Mouse (Mus musculus) telencephalon, adult 2 months (tissue): ENCODE data around the gene Tmem242.
"Not testable (repeated sequence)": the region's sequence is repeated elsewhere in the genome, so short reads cannot be mapped to it uniquely, and the experiment has no call there.

ENCODE experiments used
- DNase-seq: peaks from one replicate; pipeline ENCODE4 v3.0.0-alpha.2; 2011; ENCODE audit warnings: low read depth, low spot score

The Tmem242 gene

DNA sequence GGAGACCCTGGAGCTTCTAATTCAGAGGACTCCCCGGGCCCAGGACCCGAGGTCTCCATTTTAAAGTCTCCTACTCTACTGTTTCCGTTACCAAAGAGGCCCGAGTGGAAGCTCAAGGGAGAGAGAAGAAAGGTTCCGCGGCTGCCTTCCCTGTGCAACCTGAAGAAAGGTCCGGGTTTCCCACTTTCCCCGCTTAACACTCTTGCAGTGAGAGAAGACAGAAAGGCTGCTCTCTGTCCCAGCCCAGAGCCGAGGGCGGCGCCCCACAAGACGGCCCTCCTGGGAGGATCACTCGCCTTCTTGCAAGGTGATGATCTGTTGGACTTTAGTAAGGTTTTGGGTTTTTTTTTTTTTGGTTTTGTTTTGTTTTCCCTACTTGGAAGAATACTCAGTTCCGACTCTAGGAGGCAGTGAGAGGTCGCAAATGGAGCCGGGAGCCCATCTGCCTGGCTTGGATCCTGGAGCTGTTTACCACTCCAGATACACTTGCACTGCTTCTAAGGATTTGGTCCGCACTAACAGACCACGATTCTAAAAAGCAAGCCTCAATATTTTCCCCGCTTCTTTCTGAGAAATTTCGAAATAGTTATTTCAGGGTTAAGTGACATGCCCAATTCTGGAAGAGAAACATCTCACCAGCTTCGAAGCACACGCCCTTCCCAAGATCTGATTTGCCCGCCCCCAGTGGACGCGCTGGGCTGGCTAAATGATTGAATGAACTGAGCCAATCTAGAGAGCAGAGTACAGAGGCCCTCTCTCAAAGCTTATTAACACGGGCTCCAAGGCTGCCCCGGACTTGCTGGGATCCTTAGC lies at the start of gene Tmem242:
TSS of gene Tmem242 (minus strand) at position 101 of the 813 bp plus-strand sequence.
- DNase-seq, result peak; percentile 91

DNA sequence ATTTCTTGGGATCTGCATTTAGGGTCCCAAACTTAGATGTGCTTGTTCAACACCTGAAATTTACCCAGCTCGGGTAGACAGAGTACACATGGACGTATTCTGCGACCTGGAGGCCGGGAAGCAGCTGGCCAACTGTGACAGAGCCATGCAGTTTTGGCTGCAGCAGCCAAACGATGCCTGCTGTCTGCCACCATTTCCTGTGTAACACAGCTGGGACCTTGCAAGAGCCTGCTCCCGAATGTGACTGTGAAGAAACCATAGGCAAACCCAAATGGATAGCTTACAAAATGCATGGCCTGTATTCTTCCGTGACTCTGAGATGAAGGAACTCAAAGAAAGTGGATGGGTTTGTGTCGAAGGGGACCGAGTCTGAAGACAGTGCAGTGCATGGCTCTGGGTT lies 48.1 kb upstream of the Tmem242 start:
- no peak for DNase-seq

GRCm38 (mm10) chr17:5484663-5485062 lies 44.6 kb upstream of the Tmem242 start:
- no peak for DNase-seq

GRCm38 (mm10) chr17:5483456-5483855 lies 43.4 kb upstream of the Tmem242 start:
- no peak for DNase-seq

DNA sequence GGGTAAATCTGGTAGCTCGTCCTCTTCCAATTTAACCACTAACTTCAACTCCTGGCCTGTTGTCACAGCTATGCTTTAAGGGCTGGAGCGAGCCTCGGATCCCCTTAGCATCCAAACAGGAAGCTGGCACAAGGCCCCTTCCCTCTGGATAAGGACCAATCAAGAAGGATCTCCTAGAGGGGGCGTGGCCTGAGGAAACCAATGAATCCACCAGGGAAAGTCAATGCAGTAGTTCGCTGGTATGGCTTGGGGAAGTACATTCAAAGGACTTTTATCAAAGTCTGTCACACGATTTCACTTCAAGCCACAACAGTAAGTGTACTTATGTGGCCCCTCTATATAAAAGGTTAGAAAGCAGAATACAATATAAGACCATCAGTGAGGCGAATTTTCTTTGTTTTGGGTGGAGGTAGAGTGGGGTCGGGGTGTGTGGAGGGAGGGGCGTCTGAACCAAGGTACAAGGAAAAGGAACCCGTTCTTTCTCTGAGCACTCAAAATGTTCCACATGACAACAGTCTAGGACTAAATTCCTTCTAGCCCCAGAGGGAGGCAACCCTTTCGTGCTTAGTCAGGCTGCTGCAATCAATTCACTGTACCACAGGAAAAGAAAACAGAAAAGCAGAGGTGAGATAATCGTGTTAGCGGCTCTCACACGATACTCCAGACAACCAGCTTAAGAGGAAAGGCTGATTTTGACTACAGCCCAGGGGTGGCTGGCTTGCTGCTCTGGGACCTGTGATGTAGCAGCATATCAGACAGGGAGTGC lies 36.1 kb upstream of the Tmem242 start:
- DNase-seq, result no peak

DNA sequence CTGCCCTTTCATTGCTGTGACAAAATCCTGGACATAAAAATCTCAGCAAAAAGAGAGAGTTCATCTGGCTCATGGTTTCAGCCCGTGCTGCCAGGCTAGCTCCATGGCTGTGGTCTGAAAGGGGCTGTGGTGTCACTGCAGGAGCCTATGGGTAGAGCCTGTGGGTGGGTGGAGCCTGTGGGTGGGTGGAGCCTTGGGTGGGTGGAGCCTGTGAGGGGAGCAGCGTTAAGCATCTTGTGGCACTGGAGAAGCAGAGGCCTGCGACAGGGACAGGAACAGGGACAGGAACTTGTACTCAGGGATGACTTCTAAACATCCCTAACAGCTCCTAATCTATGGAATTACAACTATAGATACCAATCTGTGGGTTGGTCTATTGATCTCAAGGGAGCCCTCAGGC lies 32.2 kb upstream of the Tmem242 start:
- no peak for DNase-seq

DNA sequence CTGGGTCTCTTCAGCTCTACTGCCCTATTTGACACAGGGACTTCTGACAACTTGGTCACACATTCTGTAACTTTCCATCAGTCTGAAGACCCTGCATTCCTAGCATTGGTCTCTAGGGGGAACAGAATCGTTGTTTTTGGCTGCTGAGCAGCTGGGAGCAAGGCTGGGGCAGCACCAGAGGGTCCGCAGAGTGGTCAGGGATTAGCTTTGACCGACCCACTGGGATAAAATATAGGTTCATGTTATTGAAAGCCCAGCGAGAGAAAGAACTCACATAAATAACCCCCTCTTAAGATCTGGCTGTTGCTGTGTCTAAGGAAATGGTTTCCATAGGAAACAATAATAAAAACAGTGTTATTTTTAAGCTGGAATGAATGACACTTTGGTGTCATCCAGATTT lies 27.1 kb upstream of the Tmem242 start:
- DNase-seq, result no peak

- DNase-seq, result no peak
These were observed 26.7 kb upstream of the Tmem242 start for GRCm38 (mm10) chr17:5466736-5467135.

DNA sequence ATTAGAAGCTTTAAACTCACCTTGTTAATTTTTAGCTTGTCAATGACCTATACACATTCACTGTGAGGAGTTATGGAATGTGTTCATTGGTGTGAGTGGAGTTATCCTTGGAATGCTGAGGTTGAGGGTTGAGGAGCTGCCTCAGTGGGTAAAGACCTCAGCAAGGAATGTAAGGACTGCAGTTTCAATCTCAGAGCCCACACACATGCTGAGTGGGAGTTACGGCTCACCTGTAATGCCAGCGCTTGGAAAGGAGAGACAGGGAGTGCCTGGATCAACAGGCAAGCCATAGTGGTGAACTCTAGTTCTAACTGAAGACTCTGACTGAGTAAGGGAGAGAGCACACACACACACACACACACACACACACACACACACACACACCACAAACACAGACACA lies 23.9 kb upstream of the Tmem242 start:
- DNase-seq, result no peak

DNA sequence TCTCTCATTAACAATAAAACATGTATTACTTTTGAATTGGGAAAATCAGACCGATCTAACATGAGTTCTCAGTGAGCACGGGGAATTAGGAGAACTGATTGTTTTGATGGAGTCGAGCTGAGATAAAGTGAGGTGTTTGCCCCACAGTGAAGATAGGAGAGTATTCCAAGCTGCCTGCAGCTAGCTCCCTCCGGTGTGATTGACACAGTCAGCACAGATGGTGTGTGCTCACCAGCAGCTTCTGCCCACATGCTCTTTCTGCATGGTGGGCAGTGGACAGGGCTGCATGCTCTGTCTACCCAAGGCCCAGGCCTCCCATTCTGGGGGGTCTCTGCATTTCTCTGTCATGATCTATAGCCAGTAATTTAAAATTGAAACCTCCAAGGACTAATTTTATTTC lies 13.6 kb upstream of the Tmem242 start:
- DNase-seq, result no peak

- no peak for DNase-seq
These were observed 3.7 kb upstream of the Tmem242 start for GRCm38 (mm10) chr17:5443751-5444150.

DNA sequence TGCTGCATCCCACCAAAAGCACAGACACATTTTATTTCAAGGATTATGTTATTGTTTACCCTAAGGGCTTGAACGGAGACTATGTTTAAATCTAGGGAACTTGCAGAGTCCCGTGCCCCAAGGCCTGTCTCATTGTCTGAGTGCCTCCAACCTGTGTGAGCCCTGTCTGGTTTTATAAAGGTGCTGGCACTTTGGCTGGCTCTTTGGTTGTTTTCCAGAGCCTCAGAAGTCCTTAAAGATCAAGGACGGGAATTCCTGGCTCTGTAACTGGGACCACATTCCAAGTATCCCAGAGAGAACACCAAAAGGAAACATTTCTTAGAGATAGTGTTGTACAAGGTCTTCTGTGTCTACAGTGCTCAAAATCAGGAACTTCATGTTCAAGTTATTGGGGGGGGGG lies 3.2 kb upstream of the Tmem242 start:
- DNase-seq, result no peak

GRCm38 (mm10) chr17:5442403-5442802 lies 2.3 kb upstream of the Tmem242 start:
- not testable (repeated sequence) for DNase-seq

DNA sequence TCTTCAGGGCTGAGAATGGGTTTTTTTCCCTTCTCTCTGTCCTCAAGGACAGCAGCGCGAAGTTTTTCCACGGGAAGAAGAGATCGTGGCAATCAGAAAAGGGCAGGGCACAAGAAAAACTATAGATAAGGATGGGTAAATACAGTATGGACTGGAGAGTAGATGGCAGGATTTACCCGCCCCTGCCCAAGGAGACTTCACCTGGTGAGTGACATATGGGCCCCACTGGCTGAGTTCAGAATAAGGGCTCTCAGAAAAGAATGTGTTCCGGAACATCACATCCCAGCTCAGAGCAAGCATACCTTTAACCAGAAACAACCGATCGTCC lies 264 bp downstream of the Tmem242 start:
- no peak for DNase-seq

- no peak for DNase-seq
These were observed 10.3 kb downstream of the Tmem242 start for GRCm38 (mm10) chr17:5429772-5430133.

DNA sequence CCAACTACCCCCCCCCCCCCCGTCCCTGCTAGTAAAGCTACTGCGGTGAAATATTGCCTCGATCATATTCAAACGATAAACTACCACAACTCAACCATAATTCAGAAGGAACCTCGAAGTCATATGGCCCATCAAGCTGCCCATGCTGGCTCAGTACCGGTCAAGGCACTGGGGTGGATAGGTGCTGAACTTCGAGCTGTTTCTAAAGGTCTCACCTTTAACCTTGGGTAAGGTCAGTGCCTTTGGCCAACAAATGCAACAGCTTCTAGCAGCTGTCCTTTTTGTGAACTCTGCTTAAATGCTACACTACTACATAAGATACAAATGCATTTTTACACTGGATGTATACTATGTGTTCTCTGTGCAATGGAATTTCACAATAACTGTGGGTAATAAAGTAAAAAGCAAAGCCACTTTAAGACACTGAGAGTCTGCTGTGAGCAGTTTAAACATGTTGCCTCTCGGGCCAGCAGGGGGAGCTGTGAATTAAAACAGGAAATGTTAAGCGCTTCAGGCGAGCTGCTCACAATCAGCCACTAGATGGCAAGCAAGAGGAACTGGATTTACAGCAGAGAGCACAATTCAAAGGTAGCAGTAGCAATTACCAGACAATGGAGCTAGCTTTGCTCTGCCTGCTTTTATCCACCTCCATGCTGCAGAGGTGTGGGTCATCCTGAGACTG lies 10.8 kb downstream of the Tmem242 start:
- peak; percentile 95 for DNase-seq

- no peak for DNase-seq
These were observed 14.9 kb downstream of the Tmem242 start for GRCm38 (mm10) chr17:5425204-5425603.

DNA sequence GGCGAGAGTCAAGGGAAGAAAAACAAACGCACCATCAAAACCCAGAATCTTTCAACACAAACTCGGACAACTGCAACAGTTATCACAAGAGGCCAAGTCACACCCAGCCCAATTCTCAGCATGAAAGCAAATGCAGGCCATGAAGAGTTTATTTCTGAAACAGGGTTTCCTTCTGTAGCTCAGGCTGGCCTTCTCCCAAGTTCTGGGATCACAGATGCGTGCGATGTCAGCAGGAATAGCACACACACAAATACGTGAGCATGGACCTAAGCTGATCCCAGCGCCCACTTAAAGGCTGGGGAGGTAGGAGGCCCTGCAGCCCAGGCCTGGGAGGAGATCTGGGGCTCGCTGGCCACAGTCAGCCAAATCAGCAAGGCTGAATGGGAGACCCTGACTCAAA lies 15.9 kb downstream of the Tmem242 start:
- peak; percentile 54 for DNase-seq

DNA sequence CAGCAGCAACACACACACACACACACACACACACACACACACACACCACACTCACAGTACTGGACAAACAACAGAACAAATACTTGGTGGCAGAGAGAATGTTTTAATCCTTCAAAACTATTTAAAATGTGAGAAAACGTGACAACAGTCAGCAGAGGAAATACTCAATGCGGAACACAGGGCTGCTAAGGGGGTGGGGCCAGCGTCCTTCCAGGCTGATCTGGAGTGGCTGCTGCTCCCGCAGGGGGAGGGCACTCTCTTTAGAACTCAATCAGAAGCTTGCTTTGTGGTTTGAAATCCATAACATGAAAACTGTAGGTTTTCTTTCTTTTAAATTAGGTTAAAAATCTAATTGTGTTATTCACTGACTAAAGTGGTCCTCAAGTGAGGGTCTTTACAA lies 18.2 kb downstream of the Tmem242 start:
- no peak for DNase-seq

- DNase-seq, result no peak
These were observed 20.1 kb downstream of the Tmem242 start for GRCm38 (mm10) chr17:5419771-5420518.

DNA sequence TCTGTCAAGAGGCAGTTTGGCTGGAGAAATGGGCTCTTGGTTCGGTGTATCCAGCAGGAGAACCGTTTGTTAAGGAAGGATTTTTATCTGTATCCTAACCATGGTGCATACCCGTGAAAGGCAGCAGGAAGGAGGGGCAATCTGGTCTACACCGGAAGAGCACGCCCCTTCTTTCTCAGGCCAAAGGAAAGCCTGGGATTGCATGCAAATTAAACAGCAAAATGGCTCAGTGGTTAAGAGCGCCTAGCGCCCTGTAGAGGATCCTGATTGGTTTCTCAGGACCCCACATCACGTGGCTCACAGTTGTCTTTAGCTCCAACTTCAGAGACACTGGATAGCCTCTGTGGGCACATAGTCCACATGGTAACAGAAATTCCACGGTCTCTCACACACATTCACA lies 21.0 kb downstream of the Tmem242 start:
- no peak for DNase-seq

DNA sequence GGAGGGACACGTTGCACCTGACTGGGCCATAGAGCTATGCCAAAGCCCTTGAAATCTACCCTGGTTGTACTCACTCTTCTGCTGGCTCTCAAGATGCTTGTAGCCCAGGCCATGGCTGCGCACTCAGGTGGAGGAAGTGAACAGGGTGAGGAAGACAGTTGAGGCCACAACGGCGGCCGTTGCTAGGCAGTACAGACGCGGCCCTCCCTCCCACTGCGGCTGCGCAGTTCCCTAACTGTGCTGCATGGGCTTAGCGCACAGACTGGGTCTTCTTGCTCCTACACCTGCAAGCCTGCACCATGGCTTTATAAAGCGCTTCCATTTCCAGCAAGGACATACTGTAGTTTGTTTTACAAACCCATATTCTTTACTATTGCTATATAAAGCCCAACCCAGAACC lies 21.5 kb downstream of the Tmem242 start, which contains the start of gene Ldhal6b:
TSS of gene Ldhal6b (minus strand) at position 223 of the 400 bp plus-strand sequence.
- DNase-seq, result no peak
